Mouse (Mus musculus): ENCODE data around the gene Nkx6-1.

GRCm38 (mm10) chr5:101700607-101701006 lies 35.8 kb upstream of the Nkx6-1 start:
- TF ChIP-seq MAX (IDR thresholded peaks at IDR 0.05; ENCODE audit: low read depth), result no peak
- TF ChIP-seq POLR2A (IDR thresholded peaks at IDR 0.05; ENCODE audit: insufficient read length, low read depth), result no peak
- no peak for TF ChIP-seq POLR2AphosphoS2 (IDR thresholded peaks at IDR 0.05; ENCODE audit: insufficient read length, low read depth)
- TF ChIP-seq CEBPB (IDR thresholded peaks at IDR 0.05; ENCODE audit: insufficient read depth, poor library complexity, severe bottlenecking), result no peak
- TF ChIP-seq TCF12 (IDR thresholded peaks at IDR 0.05; ENCODE audit: insufficient read depth, poor library complexity, severe bottlenecking), result no peak
- TF ChIP-seq MYOG (IDR thresholded peaks at IDR 0.05; ENCODE audit: control insufficient read depth in 1 of 3, insufficient read depth in 1 of 3, insufficient read length in 2 of 3, low read depth in 2 of 3), result no peak
- no peak for TF ChIP-seq E2F4 (IDR thresholded peaks at IDR 0.05; ENCODE audit: insufficient read depth)
- TF ChIP-seq SRF (IDR thresholded peaks at IDR 0.05; ENCODE audit: control insufficient read depth, insufficient read length, low read depth), result no peak
- TF ChIP-seq MYOD1 (IDR thresholded peaks at IDR 0.05; ENCODE audit: control insufficient read depth in 1 of 3, insufficient read length in 2 of 3, low read depth in 2 of 3), result no peak
- no peak for TF ChIP-seq TCF3 (IDR thresholded peaks at IDR 0.05; ENCODE audit: insufficient read length, low read depth)
- TF ChIP-seq USF1 (IDR thresholded peaks at IDR 0.05; ENCODE audit: low read depth), result no peak
